Comparison of ENCODE assay signal across 8 mouse cellular contexts in the genomic region with DNA sequence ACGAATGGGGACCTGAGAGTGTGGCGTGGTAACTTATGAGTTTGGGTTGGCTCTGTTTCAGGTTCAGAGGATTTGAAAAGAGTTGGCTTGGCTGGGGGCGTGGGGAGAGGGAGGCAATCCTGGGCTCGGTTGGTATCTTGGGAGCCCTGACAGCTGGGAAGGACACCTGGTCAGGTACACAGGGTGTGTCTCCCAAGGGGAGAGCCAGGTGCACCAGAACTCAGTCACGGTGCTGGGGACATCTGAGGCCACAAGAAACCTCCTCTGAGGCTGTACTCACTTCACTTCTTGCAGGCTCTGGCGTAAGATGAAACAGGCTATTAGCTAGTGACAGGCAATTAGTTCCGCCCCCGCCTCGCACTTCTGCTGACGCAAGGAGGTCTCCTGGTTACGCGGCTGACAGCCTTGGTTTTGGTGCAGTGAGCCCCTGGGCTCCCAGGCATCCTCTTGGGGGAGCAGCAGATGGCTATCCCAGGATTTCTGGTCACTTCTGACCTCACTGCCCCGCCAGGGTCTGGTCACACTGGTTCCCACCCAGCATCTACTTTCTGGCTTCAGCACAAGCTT. TPM values are rescaled to one million over a fixed set of nuclear protein-coding genes. Genes with fewer than 3 reads are reported as not detected.
DNase-seq lines count a peak whose midpoint lies in the region; ATAC-seq and TF ChIP-seq lines count a peak whose summit lies in the region.

No protein-coding gene starts in this region.

- TF ChIP-seq EP300 in stomach, postnatal 0 days (optimal IDR thresholded peaks at IDR 0.05), result no peak

- no peak overlapping the region; the same call in 1 of the 2 replicates for H3K4me2 ChIP-seq in kidney, embryonic 16.5 days (replicated peaks; ENCODE audit: low read depth, low read length)
- no peak overlapping the region for H3K4me2 ChIP-seq in kidney, embryonic 14.5 days (replicated peaks; ENCODE audit: low read depth, low read length)
- H3K4me2 ChIP-seq in hindbrain, embryonic 12.5 days (replicated peaks), result peak overlapping the region; percentile 32
- H3K4me2 ChIP-seq in stomach, postnatal 0 days (replicated peaks; ENCODE audit: low read depth), result no peak overlapping the region

- H3K36me3 ChIP-seq in kidney, embryonic 16.5 days (ENCODE audit: insufficient read depth, low read length), result no peaks in the 10 kb centered on the region
- no peaks in the 10 kb centered on the region for H3K36me3 ChIP-seq in kidney, embryonic 14.5 days (ENCODE audit: control insufficient read depth, insufficient read depth, low read length)
- no peaks in the 10 kb centered on the region for H3K36me3 ChIP-seq in hindbrain, embryonic 12.5 days
- no peaks in the 10 kb centered on the region for H3K36me3 ChIP-seq in stomach, postnatal 0 days (ENCODE audit: control insufficient read depth, insufficient read depth, low read length)

- H3K9ac ChIP-seq in kidney, embryonic 16.5 days (replicated peaks; ENCODE audit: low read length), result no peak overlapping the region
- no peak overlapping the region for H3K9ac ChIP-seq in kidney, embryonic 14.5 days (ENCODE audit: low read depth, low read length)
- H3K9ac ChIP-seq in hindbrain, embryonic 12.5 days, result 0 out of 2 replicates have a peak overlapping the region, but pooled peaks have one; percentile 40
- no peak overlapping the region for H3K9ac ChIP-seq in stomach, postnatal 0 days (ENCODE audit: low read length)

- no peak overlapping the region for H3K27ac ChIP-seq in kidney, embryonic 16.5 days (ENCODE audit: low read length)
- H3K27ac ChIP-seq in kidney, embryonic 14.5 days (ENCODE audit: low read depth, low read length), result no peak overlapping the region
- peak overlapping the region; percentile 87 for H3K27ac ChIP-seq in hindbrain, embryonic 12.5 days
- H3K27ac ChIP-seq in stomach, postnatal 0 days (replicated peaks), result no peak overlapping the region

- DNase-seq in mesoderm, embryonic 11.5 days (ENCODE audit: low read depth, low spot score), result peak; percentile 78
- DNase-seq in stomach, postnatal 0 days (ENCODE audit: low spot score), result peak; percentile 38
- no peak for DNase-seq in gastrocnemius, adult 18-20 months (ENCODE audit: low spot score)
- DNase-seq in urinary bladder, postnatal 36 days (ENCODE audit: low spot score in 2 of 2), result no peak

- H3K27me3 ChIP-seq in kidney, embryonic 16.5 days (ENCODE audit: insufficient read depth, low read length), result 0 out of 2 replicates have a peak, but pooled peaks cover 2% of the 10 kb centered on the region
- 0 out of 2 replicates have a peak, but pooled peaks cover 2% of the 10 kb centered on the region for H3K27me3 ChIP-seq in kidney, embryonic 14.5 days (ENCODE audit: control insufficient read depth, insufficient read depth, low read length)
- peaks cover 16% of the 10 kb centered on the region for H3K27me3 ChIP-seq in hindbrain, embryonic 12.5 days
- H3K27me3 ChIP-seq in stomach, postnatal 0 days (ENCODE audit: control insufficient read depth, insufficient read depth, low read length), result no peaks in the 10 kb centered on the region

- peak; percentile 13; the same call in 1 of the 2 replicates for ATAC-seq in kidney, embryonic 16.5 days (ENCODE audit: low FRiP score, low TSS enrichment)
- ATAC-seq in kidney, embryonic 14.5 days (ENCODE audit: low FRiP score, low TSS enrichment), result no peak
- peak; percentile 23 for ATAC-seq in common myeloid progenitor, adult 5-6 weeks (replicated peaks; ENCODE audit: low read depth, poor library complexity, severe bottlenecking)
- ATAC-seq in hindbrain, embryonic 12.5 days (ENCODE audit: low FRiP score), result peak; percentile 53
- ATAC-seq in stomach, postnatal 0 days (ENCODE audit: low FRiP score, low TSS enrichment), result 0 out of 2 replicates have a peak, but pooled peaks have one; percentile 37

- H3K4me1 ChIP-seq in kidney, embryonic 16.5 days (ENCODE audit: insufficient read depth, low read length), result peaks cover 52% of the 10 kb centered on the region
- peaks cover 37% of the 10 kb centered on the region for H3K4me1 ChIP-seq in kidney, embryonic 14.5 days (ENCODE audit: control insufficient read depth, insufficient read depth, low read length)
- H3K4me1 ChIP-seq in hindbrain, embryonic 12.5 days, result peaks cover 78% of the 10 kb centered on the region
- H3K4me1 ChIP-seq in stomach, postnatal 0 days (replicated peaks; ENCODE audit: control insufficient read depth, insufficient read depth), result peaks cover 3% of the 10 kb centered on the region; the same call in 1 of the 2 replicates

- WGBS in kidney, embryonic 16.5 days, result 9% methylated on average over 13 of the region's 13 CpGs
- 13% methylated on average over 13 of the region's 13 CpGs for WGBS in kidney, embryonic 14.5 days
- 10% methylated on average over 13 of the region's 13 CpGs for WGBS in hindbrain, embryonic 12.5 days
- 46% methylated on average over 13 of the region's 13 CpGs for WGBS in stomach, postnatal 0 days

- H3K9me3 ChIP-seq in kidney, embryonic 16.5 days (ENCODE audit: low read length), result no peaks in the 10 kb centered on the region
- no peaks in the 10 kb centered on the region for H3K9me3 ChIP-seq in kidney, embryonic 14.5 days (ENCODE audit: control insufficient read depth, low read length)
- no peaks in the 10 kb centered on the region for H3K9me3 ChIP-seq in hindbrain, embryonic 12.5 days (replicated peaks)
- no peaks in the 10 kb centered on the region for H3K9me3 ChIP-seq in stomach, postnatal 0 days (ENCODE audit: control insufficient read depth, low read length)

- TF ChIP-seq CTCF in stomach, postnatal 0 days (IDR thresholded peaks at IDR 0.05; ENCODE audit: low read depth), result no peak

- no peak overlapping the region for H3K4me3 ChIP-seq in kidney, embryonic 16.5 days (ENCODE audit: low read length)
- H3K4me3 ChIP-seq in kidney, embryonic 14.5 days (ENCODE audit: low read length), result no peak overlapping the region
- no peak overlapping the region for H3K4me3 ChIP-seq in hindbrain, embryonic 12.5 days
- no peak overlapping the region for H3K4me3 ChIP-seq in stomach, postnatal 0 days (ENCODE audit: low read depth, low read length)

RNA-seq across cellular contexts. Expression of gene Parvg, which starts 24.9 kb away (rescaled TPM):
- polyA plus RNA-seq in kidney, embryonic 16.5 days (2015; fragmentation: Nextera tagmentation; extraction: Ambion mirVana), result 1.6 and 2.1 TPM in 2 replicates
- 0.70 and 0.94 TPM in 2 replicates for polyA plus RNA-seq in kidney, embryonic 14.5 days (2014; fragmentation: Nextera tagmentation; extraction: Ambion mirVana)
- total RNA-seq in common myeloid progenitor, adult 5-6 weeks (2017), result 172 and 201 TPM in 2 replicates
- 1.1 and 1.5 TPM in 2 replicates for polyA plus RNA-seq in hindbrain, embryonic 12.5 days (2016; fragmentation: Nextera tagmentation; extraction: Ambion mirVana)
- polyA plus RNA-seq in stomach, postnatal 0 days (2015; fragmentation: Nextera tagmentation; extraction: Ambion mirVana), result 1.3 TPM in 2 replicates
- total RNA-seq in gastrocnemius, adult 18-20 months (2021), result 1 to 10 TPM; 1.0 to 1.4 TPM

Comparison
In these comparisons a context has a peak if more than half of its experiments do, and no peak if none do; other contexts are left out.
1. DNase-seq: peak in mesoderm, embryonic 11.5 days (single experiment) and stomach, postnatal 0 days (single experiment); none in gastrocnemius, adult 18-20 months (single experiment) and urinary bladder, postnatal 36 days (0 of 2).